Mouse (Mus musculus): ENCODE data around the gene Hhat.

Gene Hhat

DNA sequence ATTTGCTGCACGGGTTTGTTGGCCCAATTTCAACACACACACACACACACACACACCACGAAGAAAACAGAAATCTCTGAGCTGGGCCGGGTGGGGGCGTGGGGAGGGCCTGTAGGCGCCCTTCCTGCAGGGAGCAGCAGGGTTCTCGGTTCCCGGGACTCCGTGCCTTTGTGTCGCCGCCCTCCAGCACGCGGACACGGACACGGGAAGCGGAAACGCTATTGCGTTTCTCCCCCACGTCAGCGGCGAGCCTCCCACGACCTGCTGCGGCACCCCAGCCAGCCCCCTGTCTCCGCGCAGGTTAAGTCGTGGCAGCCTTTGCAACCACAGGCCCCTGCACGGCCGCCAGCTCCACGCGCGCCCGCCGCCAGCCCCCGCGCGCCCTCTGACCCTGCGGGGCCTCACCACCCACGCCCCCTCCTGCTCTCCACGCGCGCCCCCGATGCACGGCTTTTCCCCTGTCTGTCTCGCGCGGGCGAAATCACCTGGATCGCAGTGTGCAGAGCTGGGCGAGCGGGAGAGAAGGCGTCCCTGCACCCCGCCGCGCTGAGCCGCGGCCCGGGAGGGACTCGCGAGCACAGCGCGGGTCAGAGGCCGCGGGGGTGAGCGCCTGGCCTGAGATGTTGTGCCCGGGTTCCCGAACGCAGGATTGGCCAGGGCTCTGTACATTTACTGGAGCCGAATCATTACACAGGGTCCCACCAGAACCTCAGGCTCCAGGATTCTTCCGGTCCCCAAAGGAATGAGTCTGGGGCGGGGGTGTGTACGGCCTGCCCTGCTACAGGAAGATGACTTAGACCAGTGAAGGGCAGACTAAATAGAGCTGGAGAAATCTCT lies at the start of gene Hhat:
Gene Hhat, minus strand, starts transcription at position 729 of the 837 bp plus-strand sequence.
- DNase-seq (ENCODE audit: low read depth in 2 of 2, low spot score in 2 of 2): peak; percentile 55 to 59

DNA sequence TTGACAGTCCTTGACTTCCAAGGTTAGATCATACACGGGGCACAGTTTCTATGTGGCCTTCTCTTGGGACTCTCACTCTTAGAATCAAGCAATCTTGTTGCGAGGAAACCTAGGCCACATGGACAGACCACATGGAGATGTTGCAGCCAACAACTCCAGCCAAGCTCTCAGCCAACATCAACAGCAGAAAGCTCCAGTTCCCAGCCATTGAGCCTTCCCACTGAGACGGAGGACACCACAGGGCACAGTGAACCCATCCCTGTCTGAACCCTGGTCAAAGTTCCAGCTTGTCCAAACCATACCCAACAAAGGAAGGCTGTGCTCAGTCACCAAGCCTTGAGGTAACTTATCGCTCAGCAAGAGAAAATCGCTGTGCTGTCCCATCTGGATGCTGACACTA lies 47.3 kb upstream of the Hhat start:
- DNase-seq (ENCODE audit: low read depth in 2 of 2, low spot score in 2 of 2): no peak

DNA sequence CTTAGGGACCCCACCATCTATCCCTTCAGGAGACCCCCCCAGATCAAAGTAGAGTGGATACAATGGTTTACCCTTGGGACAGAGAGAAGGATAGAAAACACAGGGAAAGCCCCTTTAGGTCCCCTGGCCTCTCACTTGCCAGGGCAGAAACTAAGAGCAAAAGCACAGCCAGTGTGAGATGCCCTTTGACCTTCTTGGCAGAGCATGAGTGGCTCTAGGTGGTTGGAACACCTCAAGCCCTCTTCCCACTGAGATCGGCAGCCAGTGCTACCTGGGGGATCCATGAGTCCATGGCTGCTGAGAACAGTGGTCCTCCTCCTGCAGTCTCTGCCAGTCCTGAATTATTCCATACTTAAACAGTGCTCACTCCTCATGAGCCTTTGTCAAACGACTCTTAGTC lies 44.8 kb upstream of the Hhat start:
- no peak for DNase-seq (ENCODE audit: low read depth in 2 of 2, low spot score in 2 of 2)

DNA sequence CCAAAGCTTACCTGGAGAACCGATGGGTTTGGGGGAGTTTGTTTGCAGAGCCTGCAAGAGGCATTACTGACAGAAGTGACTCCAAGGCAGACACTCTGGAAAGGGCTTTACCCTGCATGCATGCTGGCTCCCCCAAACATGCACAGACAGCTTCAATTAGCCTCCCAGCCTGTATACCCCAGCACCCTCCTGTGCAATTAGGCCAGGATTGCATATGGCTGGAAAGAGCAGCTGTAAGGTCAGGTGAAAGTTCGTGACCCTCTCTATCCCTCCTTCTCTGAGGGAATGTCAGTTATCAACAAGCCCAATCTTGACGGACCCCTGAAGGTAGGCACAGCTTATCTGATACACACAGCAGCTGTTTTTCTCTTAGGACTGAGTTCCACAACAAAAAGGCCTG lies 43.7 kb upstream of the Hhat start:
- DNase-seq (ENCODE audit: low read depth in 2 of 2, low spot score in 2 of 2): no peak

DNA sequence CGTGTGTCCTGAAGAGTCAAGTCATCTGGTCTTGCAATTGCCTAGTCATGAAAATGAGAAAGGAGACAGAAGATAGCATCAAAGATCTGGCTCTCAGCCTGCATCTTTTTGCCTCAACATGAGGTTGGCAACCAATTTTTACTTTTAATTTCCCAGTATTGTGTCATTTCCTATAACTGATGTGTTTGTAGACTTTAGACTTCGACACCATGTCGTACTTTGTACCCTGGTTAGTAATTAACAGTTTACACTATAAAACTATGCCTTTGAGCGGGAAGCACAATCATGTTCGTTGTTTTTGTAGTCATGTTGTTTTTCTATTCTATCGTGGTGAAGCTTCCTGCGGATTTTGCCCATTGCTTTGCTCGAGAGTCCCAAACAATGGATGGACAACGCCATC lies 41.7 kb upstream of the Hhat start:
- no peak for DNase-seq (ENCODE audit: low read depth in 2 of 2, low spot score in 2 of 2)

DNA sequence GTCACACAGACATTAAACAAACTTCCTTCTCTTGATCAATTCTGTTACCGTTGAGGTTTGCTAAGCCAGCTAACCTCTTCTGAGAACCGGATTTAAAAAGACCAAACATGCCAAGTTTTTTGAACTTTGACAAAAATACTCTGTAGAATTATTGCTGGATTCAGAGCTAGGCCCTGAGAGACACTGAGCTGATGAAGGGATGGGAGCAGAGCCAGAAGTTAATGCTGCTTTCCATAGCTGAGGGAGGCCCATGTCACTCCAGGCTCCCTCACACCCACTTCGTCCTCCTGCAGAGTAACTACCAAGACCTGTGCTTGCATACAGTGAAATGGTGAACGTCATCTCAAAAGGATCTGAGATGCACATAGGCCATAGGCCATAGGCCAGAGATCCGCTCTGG lies 41.3 kb upstream of the Hhat start:
- no peak for DNase-seq (ENCODE audit: low read depth in 2 of 2, low spot score in 2 of 2)

DNA sequence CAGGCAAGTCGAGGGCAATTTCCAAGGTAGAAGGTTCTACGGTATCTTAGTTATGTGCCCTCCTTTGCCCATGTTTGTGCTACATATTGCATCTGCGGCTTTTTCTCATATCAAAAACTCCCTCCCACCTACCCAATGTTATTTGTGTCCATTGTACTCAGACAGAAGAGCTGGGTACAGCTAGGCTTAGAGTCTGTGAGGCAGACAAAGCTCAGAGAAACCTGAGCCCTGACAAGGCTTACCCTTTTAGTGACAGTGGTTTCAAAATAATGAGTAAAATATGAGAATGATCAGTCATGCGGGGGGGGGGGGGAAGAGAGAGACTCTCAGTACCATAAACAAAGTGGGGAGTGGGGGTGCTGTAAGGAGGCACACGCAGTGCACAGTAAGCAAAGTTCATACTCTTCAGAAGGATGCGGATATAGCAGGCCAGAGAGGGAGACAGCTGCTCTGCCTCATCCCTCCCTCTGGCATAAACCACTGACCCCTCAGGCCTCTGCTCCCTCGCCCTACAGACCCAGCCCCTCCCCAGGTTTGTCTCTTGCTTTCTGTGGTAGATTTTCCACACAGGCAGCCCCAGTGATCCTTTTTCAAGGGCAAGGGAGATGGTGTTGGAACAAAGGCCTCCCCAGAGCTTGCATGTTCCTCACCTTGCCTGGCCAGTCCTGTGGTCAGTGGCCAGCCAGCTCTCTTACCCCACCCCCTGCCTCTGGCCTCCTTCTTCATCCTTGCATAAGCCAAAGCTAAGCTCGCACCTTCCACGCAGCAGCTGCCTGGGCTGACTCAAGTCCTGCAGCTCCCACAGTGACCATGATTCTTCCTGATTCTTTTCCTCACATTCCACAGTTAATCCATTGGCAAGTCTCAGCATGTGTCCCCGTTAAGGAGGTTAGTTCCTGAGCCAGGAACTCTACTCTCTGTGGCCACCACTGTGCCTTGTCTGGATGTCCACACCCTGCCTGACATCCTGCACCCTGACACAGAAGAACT lies 35.4 kb upstream of the Hhat start:
- DNase-seq (ENCODE audit: low read depth in 2 of 2, low spot score in 2 of 2): no peak

DNA sequence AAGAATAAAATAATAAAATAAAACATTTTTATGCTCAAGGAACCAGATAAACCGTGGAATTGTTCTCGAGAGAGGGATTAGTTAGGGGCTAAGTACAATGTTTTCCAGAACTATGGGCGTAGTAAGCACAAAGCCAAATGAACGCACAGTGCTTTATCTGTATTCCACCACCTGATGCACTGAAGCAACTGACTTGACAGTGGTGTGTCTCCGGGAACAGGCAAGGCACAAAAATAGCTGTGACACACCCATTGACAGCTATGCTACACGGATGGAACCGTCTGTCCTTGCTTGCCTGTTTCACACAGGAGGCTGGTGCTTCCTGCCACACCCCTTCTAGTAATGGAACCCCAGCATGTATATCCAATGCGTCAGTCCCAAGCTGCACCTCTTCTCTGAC lies 29.3 kb upstream of the Hhat start:
- no peak for DNase-seq (ENCODE audit: low read depth in 2 of 2, low spot score in 2 of 2)

DNA sequence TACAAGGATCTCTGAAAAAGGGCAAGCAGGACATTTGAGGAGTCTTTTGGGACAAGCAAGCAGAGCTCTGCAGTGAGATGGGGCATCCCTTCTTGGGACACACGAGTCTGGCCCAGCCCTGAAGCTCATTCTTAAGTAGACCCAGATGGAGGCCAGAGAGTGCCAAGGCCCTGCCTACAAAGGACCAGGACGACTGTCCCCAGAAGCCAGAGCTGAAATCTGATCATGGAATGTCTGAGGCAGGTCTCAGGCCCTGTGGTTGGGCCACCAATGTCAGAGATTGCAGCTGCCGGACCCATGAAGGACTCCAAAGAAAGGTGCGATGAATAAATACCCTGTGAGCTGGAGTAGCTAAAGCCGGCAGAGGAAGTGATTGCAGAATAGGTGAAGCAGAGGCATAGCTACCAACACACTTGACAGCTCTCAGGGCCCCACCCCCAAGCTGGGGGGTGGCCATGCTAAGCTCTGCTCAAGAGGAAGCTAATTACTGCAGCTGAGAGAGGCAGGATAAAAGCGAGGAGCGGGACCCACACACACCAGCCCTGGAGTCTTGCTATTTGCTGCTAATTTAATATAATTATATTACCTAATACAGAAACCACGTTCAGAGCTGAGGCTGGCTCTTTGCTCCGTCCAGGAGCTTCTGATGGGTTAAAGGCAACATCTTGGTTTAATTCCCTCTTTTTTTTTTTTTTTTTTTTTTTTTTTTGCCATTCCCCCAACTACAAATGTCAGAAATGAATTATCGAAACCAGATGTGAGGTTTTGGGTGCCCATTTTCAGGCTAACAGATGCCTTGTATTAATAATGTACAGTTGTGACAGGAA lies 28.4 kb upstream of the Hhat start:
- no peak for DNase-seq (ENCODE audit: low read depth in 2 of 2, low spot score in 2 of 2)

DNA sequence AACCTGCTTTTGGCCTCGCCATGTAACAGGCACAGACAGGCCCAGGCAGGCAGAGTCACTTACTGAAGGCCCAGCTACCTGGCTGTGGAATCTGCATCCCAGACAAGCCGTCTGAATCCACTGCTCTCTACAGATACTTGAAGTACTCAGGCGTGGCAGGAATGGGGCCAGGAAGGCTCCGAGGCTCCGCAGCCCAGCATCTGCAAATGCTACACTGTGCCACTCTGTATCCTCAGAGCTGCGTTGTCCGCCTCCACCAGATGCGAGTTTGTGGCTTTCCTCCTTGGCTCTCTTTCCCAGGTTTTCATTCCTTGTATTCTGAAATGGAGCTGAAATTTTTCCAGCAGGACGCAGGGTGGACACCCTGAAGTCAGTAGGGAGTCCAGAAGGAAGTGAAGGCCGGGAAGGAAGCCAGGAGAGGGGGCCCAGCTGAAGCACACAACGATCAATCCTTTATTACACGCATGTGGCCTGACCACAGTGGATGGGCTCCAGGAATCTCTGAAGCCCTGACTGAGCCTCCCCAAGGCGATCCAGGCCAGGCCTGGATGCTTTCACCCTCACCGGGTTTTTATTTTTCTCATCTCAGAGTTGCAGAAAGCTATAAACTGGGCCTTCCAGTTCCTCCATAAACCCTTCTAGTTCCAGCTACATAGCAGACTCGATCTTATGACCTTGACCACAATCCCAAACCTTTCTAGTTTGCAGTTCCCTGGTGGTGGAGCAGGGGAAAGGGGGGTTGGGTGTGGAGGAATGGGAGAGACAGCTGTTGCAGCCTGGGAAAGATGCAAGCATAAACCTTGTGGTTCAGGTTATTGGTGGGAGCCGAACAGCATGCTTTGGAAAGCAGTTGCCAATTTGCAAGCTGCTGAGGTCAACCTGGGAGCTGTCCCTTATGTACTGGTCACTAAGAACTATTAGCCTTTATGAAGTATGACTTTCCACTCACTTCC lies 27.5 kb upstream of the Hhat start:
- no peak for DNase-seq (ENCODE audit: low read depth in 2 of 2, low spot score in 2 of 2)

DNA sequence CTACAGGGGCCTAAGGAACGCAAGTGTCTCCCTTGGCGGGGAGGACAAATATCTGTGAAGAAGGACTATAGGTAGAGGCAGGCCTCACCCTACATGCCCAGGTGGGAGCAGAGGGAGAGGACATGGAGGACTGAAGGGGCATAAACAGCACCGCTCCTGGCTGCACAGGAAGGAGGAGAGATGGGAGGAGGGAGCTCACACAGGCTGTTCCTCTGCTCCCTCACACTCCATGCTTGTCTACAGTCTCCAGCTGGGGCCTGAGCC lies 25.9 kb upstream of the Hhat start:
- no peak for DNase-seq (ENCODE audit: low read depth in 2 of 2, low spot score in 2 of 2)

DNA sequence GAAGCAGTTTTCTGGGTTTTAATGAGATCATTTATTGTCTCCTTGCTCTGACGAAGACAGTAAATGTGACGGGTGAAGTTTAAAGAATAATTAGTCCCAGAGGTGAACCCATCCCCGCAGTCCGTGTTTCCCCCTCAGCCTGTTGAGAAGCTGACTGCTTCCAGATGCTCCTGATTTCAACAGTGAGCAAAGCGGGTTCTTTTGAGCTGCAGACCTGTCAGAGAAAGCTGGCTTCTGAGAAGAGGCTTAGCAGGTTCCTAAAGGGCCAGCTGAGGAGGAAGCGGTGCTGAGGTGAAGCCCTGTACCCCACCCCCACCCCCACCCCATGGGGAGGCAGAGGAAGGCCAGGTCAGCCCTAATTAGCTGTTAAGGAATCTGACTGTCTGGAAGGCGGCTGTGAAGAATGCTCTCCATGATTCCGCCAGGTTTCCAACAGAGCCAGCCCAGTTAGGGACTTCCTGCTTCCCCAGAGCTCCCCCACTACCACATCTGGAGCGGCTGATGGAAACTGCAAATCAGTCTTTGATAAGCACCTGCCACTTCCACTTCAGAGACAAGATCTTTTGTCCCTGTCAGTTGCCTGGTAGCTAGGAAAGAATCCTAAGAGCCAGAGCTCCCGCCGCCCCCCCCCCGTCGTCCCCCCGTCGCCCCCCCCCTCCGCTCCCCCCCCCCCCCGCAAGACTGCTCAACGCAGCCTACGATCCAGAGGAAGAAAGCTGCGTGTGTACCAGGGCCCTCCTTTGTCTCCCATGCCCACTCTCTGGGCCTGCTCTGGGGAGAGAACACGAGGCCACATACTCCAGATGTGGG lies 25.4 kb upstream of the Hhat start:
- no peak for DNase-seq (ENCODE audit: low read depth in 2 of 2, low spot score in 2 of 2)

DNA sequence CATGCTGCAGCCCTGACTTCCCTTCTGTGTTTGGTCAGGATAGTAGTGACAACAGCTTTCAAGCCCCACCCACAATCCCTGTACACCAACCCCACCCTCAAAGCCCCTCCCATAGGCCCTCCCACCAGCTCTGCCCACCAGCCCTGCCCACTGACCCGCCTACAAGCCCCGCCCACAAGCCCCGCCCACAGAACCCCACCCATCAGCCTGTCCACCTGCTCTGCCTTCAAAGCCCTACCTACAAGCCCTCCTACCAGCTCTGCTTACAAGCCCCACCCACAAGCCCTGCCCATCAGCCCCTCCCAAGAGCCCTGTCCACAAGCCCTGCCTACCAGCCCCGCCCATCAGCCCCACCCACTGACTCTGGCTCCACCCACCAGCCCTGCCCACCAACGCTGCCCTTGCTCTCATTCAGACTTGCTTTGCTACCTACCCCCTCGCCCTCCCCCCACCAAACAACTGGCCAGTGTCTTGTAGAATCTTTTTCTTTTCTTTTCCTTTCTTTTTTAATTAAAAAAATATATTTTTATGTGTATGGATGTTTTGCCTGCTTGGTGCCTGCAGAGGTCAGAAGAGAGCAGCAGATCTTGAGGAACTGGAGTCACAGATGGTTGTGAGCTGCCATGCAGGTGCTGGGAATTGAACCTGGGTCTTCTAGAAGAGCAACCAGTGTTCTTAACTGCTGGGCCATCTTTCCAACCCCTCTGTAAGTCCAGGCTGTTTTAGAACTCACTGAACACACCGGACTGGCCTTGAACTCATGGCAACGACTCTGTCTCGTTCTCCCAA lies 24.1 kb upstream of the Hhat start:
- no peak for DNase-seq (ENCODE audit: low read depth in 2 of 2, low spot score in 2 of 2)

DNA sequence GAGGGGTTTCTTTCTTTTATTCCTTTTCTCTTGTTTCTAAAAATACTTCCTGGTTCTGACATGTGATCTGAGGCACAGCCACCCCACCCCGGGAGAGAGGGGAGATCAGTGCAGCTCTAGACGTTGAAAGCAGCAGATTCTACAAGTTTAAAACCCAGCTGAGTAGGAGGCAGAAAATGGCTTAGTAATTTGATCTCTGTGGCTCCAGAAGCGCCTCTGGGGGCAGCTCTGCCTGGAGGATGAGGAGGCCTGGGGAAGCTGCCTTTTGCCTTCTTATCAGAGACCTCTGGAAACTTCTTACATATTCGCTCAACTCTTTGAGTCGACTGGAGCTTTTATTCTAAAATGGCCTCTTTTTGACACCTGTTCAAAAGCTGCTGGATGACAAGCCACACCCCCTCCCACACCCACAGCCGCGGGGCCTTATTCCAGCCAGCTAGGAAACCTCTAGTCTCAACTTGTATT lies 20.9 kb upstream of the Hhat start:
- no peak for DNase-seq (ENCODE audit: low read depth in 2 of 2, low spot score in 2 of 2)

DNA sequence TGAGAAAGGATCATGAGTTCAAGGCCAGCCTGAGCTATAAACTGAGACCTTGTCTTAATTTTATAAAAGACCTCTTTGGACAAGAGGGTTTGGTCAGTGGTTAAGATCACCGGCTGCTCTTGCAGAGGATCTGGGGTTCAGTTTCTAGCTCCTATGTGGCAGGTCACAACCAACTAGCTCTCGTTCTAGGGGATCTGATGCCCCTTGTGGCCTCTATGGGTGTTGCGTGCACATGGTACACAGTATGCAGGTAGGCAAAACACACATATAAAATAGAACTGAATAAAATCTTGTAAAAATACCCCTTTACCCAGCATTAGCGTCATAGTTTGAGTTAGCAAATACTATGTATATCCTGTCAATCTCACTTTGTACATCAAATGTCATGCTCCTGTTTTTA lies 19.4 kb upstream of the Hhat start:
- DNase-seq (ENCODE audit: low read depth in 2 of 2, low spot score in 2 of 2): peak in 1 of 2 experiments; percentile 16

DNA sequence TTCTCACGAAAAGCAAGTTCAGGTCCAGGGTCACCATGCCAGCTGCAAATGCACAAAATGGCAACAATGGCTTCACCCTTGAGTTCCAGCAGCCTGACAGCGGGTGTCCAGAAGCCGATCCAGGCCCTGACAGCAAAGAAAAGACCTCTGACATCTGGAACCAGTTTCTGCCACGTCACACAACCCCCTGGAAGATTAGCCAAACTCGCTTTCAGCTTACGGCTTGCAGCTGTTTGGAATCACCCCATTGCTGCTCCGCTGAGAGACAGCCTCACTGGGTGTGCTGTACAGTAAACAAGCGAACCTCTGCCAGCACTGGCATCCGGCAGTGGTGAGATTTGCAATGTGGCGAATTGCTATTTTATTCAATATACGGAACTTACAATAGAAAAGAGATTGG lies 18.8 kb upstream of the Hhat start:
- no peak for DNase-seq (ENCODE audit: low read depth in 2 of 2, low spot score in 2 of 2)

DNA sequence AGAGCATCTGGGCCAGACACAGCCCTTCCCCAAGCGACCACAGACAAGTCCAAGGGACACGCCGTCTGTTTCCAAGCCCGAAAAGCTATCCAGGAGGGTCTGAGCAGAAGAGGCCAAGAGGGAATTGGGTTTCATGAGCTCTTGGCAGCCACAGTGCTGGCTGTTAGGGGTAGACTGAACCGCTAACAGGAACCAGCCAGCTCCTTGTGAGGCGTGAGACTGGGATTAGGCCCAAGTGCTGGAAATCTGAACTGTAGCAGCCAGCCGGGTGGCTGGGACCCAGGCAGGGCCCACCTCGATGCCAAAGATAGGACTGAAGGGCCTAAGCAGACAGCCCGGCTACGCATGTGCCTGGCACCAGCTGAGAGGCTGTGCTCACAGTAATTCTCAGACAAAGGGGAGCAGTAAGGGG lies 18.1 kb upstream of the Hhat start:
- DNase-seq (ENCODE audit: low read depth in 2 of 2, low spot score in 2 of 2): no peak

DNA sequence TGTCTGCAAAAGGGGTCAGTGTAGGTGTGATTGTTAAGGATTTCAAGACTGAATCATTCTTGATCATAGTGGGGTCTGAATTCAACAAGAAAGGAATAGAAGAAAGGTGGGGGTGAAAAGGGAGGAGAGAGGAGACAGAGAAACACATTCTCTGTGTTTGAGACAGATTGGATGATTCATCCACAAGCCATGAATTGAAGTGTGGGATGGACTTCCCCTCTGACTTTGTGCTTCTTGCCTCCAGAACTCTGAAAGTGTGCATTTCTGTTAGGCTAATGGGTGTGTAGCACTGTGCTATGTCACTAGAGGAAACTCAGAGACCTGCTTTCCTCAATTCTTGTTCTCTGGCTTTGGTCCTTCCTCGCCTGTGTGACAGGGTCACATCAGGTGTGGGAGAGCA lies 15.2 kb upstream of the Hhat start:
- DNase-seq (ENCODE audit: low read depth in 2 of 2, low spot score in 2 of 2): no peak

All from CD8-positive naive resting alpha-beta T cell, adult 2 months (primary cell).